Mouse (Mus musculus) heart, adult 2 months (tissue): ENCODE measurements around the gene Mgst3. TPM values are rescaled to one million over a fixed set of nuclear protein-coding genes. Genes with fewer than 3 reads are reported as not detected.

Source experiments
- DNase-seq, 2 experiments: peaks; one replicate each; pipeline ENCODE4 v3.0.0; 2021
- H3K27ac ChIP-seq: fragments of 200-600 bp; 2 replicates; pipeline ENCODE4 v1.8.1; 2022
- H3K27me3 ChIP-seq: fragments of 200-500 bp; 2 replicates; pipeline ENCODE4 v1.6.1; 2012; ENCODE audit warnings: mild to moderate bottlenecking, low read length, inconsistent platforms, mixed read lengths; ENCODE audit not compliant: control insufficient read depth, insufficient read depth
- H3K36me3 ChIP-seq: fragments of 200-500 bp; 2 replicates; pipeline ENCODE4 v1.6.1; 2012; ENCODE audit warnings: low read length, inconsistent platforms; ENCODE audit not compliant: control insufficient read depth, insufficient read depth
- H3K4me1 ChIP-seq: fragments of 200-500 bp; 2 replicates; pipeline ENCODE4 v1.6.1; 2011; ENCODE audit warnings: low read length; ENCODE audit not compliant: control insufficient read depth, insufficient read depth
- H3K4me3 ChIP-seq: fragments of 200-600 bp; 2 replicates; pipeline ENCODE4 v1.8.1; 2022
- H3K79me2 ChIP-seq: fragments of 200-500 bp; replicated peaks from 2 replicates; pipeline ENCODE4 v1.6.1; 2012; ENCODE audit warnings: mild to moderate bottlenecking, inconsistent platforms, low read length, moderate library complexity, mixed read lengths; ENCODE audit not compliant: control insufficient read depth, insufficient read depth
- H3K9ac ChIP-seq: fragments of 200-500 bp; 2 replicates; pipeline ENCODE4 v1.6.1; 2012; ENCODE audit warnings: low read depth, mild to moderate bottlenecking, control low read depth, inconsistent platforms, low read length, mixed read lengths
- CTCF ChIP-seq: fragments of 200-600 bp; IDR thresholded peaks from 2 replicates; pipeline ENCODE4 v1.8.1; 2022; ENCODE audit warnings: antibody characterized with exemption, mild to moderate bottlenecking, moderate library complexity
- EP300 ChIP-seq: fragments of 200-500 bp; IDR thresholded peaks from 2 replicates; pipeline ENCODE4 v1.6.1; 2011; ENCODE audit warnings: low read depth, low read length, control low read depth; ENCODE audit not compliant: insufficient read depth
- POLR2A ChIP-seq: fragments of 200-500 bp; IDR thresholded peaks from 2 replicates; pipeline ENCODE4 v1.6.1; 2011; ENCODE audit warnings: mild to moderate bottlenecking, low read depth, low read length, control low read depth; ENCODE audit not compliant: insufficient read depth
- WGBS: fragments of 180-500 bp; shearing (Covaris S2); methylation state at CpG from one replicate; pipeline ENCODE4 v1.1.7; 2018; 5-methylcytosine and 5-hydroxymethylcytosine counted together
- intact Hi-C: fragments of 180-260 bp; cut with DNase I; formaldehyde crosslinking; loops from one replicate; pipeline ENCODE4 v1.15.1; 2025
- microRNA-seq, 2 experiments: library from miRNA; unstranded; fragments of <30 nt; microRNA quantifications; one replicate each; pipeline ENCODE4 v1.2.0; 2021
- polyA plus RNA-seq: library from polyadenylated mRNA; depleted of rRNA; stranded (reverse); fragments of >200 nt; gene quantifications from 2 replicates; pipeline ENCODE4 v1.2.3, GENCODE M21; 2012; rRNA removed
- total RNA-seq, 2 experiments: library from RNA; stranded (reverse); gene quantifications; 2 replicates each; pipeline ENCODE4 v1.2.3; 2021

The Mgst3 gene
- total and polyA plus RNA-seq, 3 experiments = 274 to 868 (median 351) TPM

DNA sequence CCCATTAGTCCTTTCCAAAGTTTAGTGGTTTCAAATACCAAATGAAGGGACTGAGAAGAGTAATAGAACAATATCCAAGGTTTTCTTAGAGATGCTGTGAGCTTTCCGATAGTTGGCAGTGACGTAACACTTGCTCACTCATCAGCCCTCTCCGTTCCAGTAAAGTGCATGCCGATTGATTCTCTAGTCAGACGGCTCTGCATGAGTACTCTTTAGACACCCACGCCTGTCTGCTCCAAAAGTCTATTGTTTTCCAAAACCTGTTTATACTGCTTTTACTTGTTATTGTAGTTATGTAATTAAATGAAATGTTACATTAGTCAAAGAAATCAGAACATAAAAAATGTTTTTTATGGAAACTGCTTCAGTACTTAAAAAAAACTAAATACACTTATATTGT is 64.9 kb downstream of the Mgst3 start:
- no peak overlapping the region for H3K27ac ChIP-seq
- no peak overlapping the region for H3K9ac ChIP-seq
- no peaks in the 10 kb centered on the region for H3K4me1 ChIP-seq
- no peak for DNase-seq
- no peaks in the 10 kb centered on the region for H3K79me2 ChIP-seq
- no peak for TF ChIP-seq EP300
- TF ChIP-seq CTCF = no peak
- no peak for TF ChIP-seq POLR2A
- WGBS = 90% methylated on average over 6 of the region's 6 CpGs
- no peaks in the 10 kb centered on the region for H3K27me3 ChIP-seq
- intact Hi-C loops = no loop called here
- H3K4me3 ChIP-seq = no peak overlapping the region
- H3K36me3 ChIP-seq = no peaks in the 10 kb centered on the region

Small RNA genes lying within 50 kb of the gene (microRNA-seq; reads per million reads assigned to microRNA genes)
- gene Gm25911 = 0 to 0.39 reads per million in 2 experiments

Other genes with a start within 250 kb of the Mgst3 start
- 10 to 100 TPM; 45.9 to 57.6 TPM for gene Uck2, start 108.5 kb downstream of the Mgst3 start, total RNA-seq
- gene Uck2, start 108.5 kb downstream of the Mgst3 start, polyA plus RNA-seq = 21.4 and 27.5 TPM in 2 replicates
- gene Tmco1, start 85.5 kb downstream of the Mgst3 start, total RNA-seq = 10 to 100 TPM; 88.2 to 95.3 TPM
- 60.3 and 117 TPM in 2 replicates for gene Tmco1, start 85.5 kb downstream of the Mgst3 start, polyA plus RNA-seq
- gene Aldh9a1, start 43.9 kb downstream of the Mgst3 start, total RNA-seq = 10 to 100 TPM; 18.4 to 20.4 TPM
- gene Aldh9a1, start 43.9 kb downstream of the Mgst3 start, polyA plus RNA-seq = 31.5 and 49.6 TPM in 2 replicates
- gene Lrrc52, start 72.9 kb upstream of the Mgst3 start, total RNA-seq = 1 to 10 TPM; 2.4 to 5.2 TPM
- 0.39 and 1.6 TPM in 2 replicates for gene Lrrc52, start 72.9 kb upstream of the Mgst3 start, polyA plus RNA-seq
- 10 to 100 TPM; 64.2 to 67.0 TPM for gene Rxrg, start 204.5 kb upstream of the Mgst3 start, total RNA-seq
- 81.3 and 125 TPM in 2 replicates for gene Rxrg, start 204.5 kb upstream of the Mgst3 start, polyA plus RNA-seq